Comparison of ENCODE assay signal across 19 mouse cellular contexts in the genomic region with DNA sequence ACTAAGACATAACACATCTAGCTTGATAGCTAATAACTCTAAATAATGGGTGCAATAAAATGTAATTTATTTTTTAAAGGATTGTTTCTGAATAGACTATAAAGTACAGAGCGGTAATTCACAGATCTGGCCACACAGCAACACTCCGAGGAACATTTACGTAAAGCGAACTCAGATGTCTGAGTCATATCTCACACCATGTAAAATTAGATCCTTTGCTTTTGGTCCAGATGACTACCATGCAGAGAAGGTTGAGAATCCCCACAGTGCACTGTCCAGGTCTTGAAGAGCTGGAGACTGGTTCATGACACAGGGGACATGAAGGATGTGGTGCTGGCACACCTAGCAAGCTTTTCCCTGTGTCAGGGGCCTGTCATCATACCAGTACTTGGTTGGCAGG.
"Had no signal": no experiment of that assay in that cellular context is flagged by ENCODE, and none has a peak within 500 bp of the region (broad histone marks: within the 10 kb centered on the region; RNA-seq: fewer than 3 reads in every experiment).

No protein-coding gene starts in this region.

- DNase-seq: kidney, adult 18-20 months; kidney, postnatal 25 days; layer of hippocampus, adult 9-11 months; liver, embryonic 13.5 days; lung, adult 2 months; lung, postnatal 14 days; lung, postnatal 4 days; midbrain, embryonic 14.5 days; retina, postnatal 1 day; thymus, adult 2 months; thymus, postnatal 14 days; thymus, postnatal 4 days had no signal

- H3K27me3 ChIP-seq: kidney, embryonic 15.5 days; liver, embryonic 13.5 days; neural tube, embryonic 12.5 days had no signal

- H3K36me3 ChIP-seq: kidney, embryonic 15.5 days; liver, embryonic 13.5 days; neural tube, embryonic 12.5 days had no signal

- H3K9me3 ChIP-seq: kidney, embryonic 15.5 days; liver, embryonic 13.5 days; neural tube, embryonic 12.5 days had no signal

- H3K4me3 ChIP-seq: kidney, embryonic 15.5 days; layer of hippocampus, adult 2 months; liver, embryonic 13.5 days; neural tube, embryonic 12.5 days had no signal

- H3K27ac ChIP-seq: kidney, embryonic 15.5 days; layer of hippocampus, adult 2 months; liver, embryonic 13.5 days; neural tube, embryonic 12.5 days; stomach, postnatal 0 days had no signal

- H3K4me1 ChIP-seq: kidney, embryonic 15.5 days; liver, embryonic 13.5 days; neural tube, embryonic 12.5 days had no signal

- H3K9ac ChIP-seq: kidney, embryonic 15.5 days; liver, embryonic 13.5 days; neural tube, embryonic 12.5 days had no signal

- ATAC-seq: inflammation-experienced regulatory T-cells, adult 6 months; intestine, embryonic 16.5 days had no signal

- H3K4me2 ChIP-seq: kidney, embryonic 15.5 days; liver, embryonic 13.5 days; midbrain, embryonic 11.5 days; neural tube, embryonic 12.5 days had no signal
